Mouse (Mus musculus): ENCODE measurements around the gene Rac3. TPM values are rescaled to one million over a fixed set of nuclear protein-coding genes. Genes with fewer than 3 reads are reported as not detected.

The Rac3 gene
- polyA plus RNA-seq, 1 experiment from 2014 or later: 5.0 TPM

DNA sequence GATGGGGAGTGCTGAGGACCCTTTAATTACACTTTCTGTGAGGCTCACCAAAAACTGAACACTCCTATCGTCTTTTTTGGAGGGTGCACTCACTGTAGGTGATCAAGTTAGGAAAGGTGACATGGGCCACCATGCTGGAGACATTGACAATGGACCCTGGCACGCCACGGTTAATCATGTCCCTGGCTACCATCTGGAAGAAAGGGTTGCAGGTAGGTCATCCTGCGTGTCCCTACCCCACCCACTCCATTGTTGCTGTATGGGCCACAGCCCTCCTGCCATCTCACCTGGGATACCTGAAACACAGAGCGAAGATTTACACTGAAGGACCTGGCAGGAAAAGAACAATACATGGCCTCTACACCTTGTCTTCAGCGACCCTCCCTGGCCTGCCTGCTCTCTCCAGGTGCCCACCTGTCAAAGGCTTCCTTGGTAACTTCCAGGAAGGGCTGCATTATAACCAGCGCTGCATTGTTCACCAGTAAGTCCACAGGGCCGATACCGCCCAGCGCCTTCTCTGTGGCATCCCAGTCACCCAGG, 9.1 kb downstream of the Rac3 start:
- Histone ChIP-seq H3K36me3 (ENCODE audit: control insufficient read depth, insufficient read depth, low read length) (no peaks in the 10 kb centered on the region), H3K9ac (ENCODE audit: low read depth, low read length) (no peak overlapping the region), H3K27me3 (ENCODE audit: control insufficient read depth, insufficient read depth, low read length) (no peaks in the 10 kb centered on the region), H3K27ac (ENCODE audit: low read depth, low read length) (no peak overlapping the region), H3K4me1 (ENCODE audit: control insufficient read depth, insufficient read depth, low read length) (peaks cover 11% of the 10 kb centered on the region; the same call in 1 of the 2 replicates), H3K4me3 (ENCODE audit: low read length) (no peak overlapping the region), H3K9me3 (ENCODE audit: control insufficient read depth, low read length) (no peaks in the 10 kb centered on the region), H3K4me2 (replicated peaks; ENCODE audit: low read depth, low read length) (no peak overlapping the region)
- ATAC-seq (ENCODE audit: low FRiP score, low TSS enrichment): no peak
- WGBS: 89% methylated on average over 10 of the region's 10 CpGs

DNA sequence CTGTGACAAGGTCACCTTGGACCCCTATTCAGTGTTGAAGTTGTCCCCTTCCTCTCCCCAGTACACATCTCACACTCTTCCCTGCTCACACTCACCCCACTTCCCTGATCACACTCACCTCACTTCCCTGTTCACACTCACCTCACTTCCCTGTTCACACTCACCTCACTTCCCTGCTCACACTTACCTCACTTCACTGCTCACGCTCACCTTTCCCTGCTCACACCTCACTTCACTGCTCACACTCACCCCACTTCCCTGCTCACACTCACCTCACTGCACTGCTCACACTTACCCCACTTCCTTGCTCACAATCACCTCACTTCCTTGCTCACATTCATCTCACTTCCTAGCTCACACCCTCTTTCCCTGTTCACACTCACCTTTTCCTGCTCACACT, 10.1 kb downstream of the Rac3 start:
- ATAC-seq (ENCODE audit: low FRiP score, low TSS enrichment): no peak
- H3K9me3 ChIP-seq (ENCODE audit: control insufficient read depth, low read length): no peaks in the 10 kb centered on the region
- no peak overlapping the region for H3K27ac ChIP-seq (ENCODE audit: low read depth, low read length)
- H3K4me3 ChIP-seq (ENCODE audit: low read length): no peak overlapping the region
- no peaks in the 10 kb centered on the region for H3K27me3 ChIP-seq (ENCODE audit: control insufficient read depth, insufficient read depth, low read length)
- no peaks in the 10 kb centered on the region for H3K36me3 ChIP-seq (ENCODE audit: control insufficient read depth, insufficient read depth, low read length)
- H3K4me1 ChIP-seq (ENCODE audit: control insufficient read depth, insufficient read depth, low read length): peaks cover 8% of the 10 kb centered on the region; the same call in 1 of the 2 replicates
- WGBS: 91% methylated on average over 1 of the region's 1 CpGs
- H3K4me2 ChIP-seq (replicated peaks; ENCODE audit: low read depth, low read length): no peak overlapping the region
- H3K9ac ChIP-seq (ENCODE audit: low read depth, low read length): no peak overlapping the region

DNA sequence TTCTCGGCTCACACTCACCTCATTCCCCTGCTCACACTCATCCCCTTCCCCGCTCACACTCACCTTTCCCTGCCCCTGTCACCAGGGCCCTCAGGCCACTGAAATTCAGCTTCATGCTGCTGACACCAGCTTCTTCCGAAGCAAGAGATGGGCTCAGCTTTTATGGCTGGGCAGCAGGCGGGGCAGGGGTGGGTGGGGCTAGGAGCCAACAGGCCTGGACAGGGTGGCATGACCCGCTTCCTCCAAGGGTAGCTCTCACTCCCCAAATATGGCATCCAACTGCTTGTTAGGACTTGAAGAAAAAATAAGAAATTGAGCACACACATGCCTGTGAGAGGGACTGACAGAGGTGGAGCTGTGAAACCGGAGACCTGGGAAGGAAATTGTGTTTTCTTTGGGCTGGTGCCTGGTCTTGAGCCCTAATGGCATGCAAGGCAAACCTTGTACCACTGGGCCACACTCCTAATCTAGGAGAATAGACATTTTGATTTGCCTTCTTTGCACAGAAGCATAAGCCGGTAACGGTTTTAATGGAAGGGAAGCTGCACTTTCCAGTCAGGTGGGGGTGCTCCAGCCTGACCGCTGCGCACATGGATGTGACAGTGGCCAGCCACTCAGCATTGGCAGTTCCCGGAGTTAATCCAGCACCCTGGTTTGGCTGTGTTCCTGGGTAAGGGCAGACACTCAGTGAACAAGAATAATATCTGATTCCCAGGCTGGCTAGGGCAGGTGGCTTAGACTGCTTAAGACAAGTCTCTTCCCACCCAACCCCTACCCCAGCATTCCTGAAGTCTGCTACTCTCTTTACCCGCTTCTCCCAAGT, 10.8 kb downstream of the Rac3 start, which contains the start of gene Cbr2:
Gene Cbr2, minus strand, starts transcription at position 257 of the 823 bp plus-strand sequence.
- Histone ChIP-seq H3K27ac (ENCODE audit: low read depth, low read length) (no peak within 1 kb of the TSS), H3K27me3 (ENCODE audit: control insufficient read depth, insufficient read depth, low read length) (no peaks in the 10 kb centered on the region), H3K9me3 (ENCODE audit: control insufficient read depth, low read length) (no peaks in the 10 kb centered on the region), H3K9ac (ENCODE audit: low read depth, low read length) (no peak within 1 kb of the TSS), H3K4me1 (ENCODE audit: control insufficient read depth, insufficient read depth, low read length) (0 out of 2 replicates have a peak, but pooled peaks cover 5% of the 10 kb centered on the region), H3K4me2 (replicated peaks; ENCODE audit: low read depth, low read length) (no peak within 1 kb of the TSS), H3K4me3 (ENCODE audit: low read length) (no peak within 1 kb of the TSS), H3K36me3 (ENCODE audit: control insufficient read depth, insufficient read depth, low read length) (no peaks in the 10 kb centered on the region)
- ATAC-seq (ENCODE audit: low FRiP score, low TSS enrichment): no peak
- WGBS: 63% methylated on average over 12 of the region's 12 CpGs

DNA sequence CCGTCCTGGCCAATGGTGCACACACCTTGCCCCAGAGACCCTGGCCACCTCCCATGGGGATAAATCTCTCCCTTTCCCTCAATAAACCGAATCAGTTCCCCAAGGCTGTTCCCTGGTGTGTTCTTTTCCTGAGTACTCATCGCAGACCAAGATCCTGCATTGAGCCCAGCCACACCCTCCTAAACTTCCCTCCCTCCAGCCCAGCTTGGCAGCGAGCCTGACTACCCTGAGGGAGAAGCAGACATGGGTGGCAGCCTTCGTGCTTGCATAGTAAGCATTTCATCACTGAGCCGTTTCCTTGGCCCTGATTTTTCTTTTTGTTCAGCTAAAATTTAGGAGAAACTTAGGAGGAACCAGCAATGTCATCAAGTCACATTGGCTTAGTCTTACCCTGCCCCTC, 12.3 kb downstream of the Rac3 start:
- WGBS: 57% methylated on average over 6 of the region's 6 CpGs

DNA sequence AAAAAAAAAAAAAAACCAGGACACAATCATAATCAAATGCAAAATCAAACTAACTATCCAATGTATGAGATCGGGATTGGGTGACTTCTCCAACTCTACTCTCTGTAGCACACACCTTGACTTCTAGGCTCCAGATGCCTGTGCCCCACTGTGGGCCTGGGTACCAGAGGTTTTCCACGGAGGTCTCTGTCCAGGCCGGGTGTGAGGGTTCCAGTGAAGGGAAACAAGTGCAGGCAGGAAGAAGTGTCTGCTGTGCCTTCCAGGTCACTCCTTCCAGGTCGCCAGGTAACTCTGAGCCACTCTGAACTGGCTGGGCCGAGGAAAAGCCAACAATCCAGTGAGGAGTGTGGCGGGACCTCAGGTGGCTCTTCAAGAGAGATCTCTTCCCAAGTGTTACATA, 15.2 kb downstream of the Rac3 start:
- Histone ChIP-seq H3K9me3 (ENCODE audit: control insufficient read depth, low read length) (no peaks in the 10 kb centered on the region), H3K9ac (ENCODE audit: low read depth, low read length) (no peak overlapping the region), H3K27me3 (ENCODE audit: control insufficient read depth, insufficient read depth, low read length) (no peaks in the 10 kb centered on the region), H3K4me1 (ENCODE audit: control insufficient read depth, insufficient read depth, low read length) (0 out of 2 replicates have a peak, but pooled peaks cover 5% of the 10 kb centered on the region), H3K36me3 (ENCODE audit: control insufficient read depth, insufficient read depth, low read length) (no peaks in the 10 kb centered on the region), H3K4me3 (ENCODE audit: low read length) (no peak overlapping the region), H3K4me2 (replicated peaks; ENCODE audit: low read depth, low read length) (no peak overlapping the region), H3K27ac (ENCODE audit: low read depth, low read length) (no peak overlapping the region)
- 69% methylated on average over 6 of the region's 6 CpGs for WGBS
- no peak for ATAC-seq (ENCODE audit: low FRiP score, low TSS enrichment)

More for the DNA sequence above, 12.3 kb downstream of the Rac3 start:
- Histone ChIP-seq H3K4me2 (replicated peaks; ENCODE audit: low read depth, low read length) (no peak overlapping the region), H3K27me3 (ENCODE audit: control insufficient read depth, insufficient read depth, low read length) (no peaks in the 10 kb centered on the region), H3K4me1 (ENCODE audit: control insufficient read depth, insufficient read depth, low read length) (0 out of 2 replicates have a peak, but pooled peaks cover 5% of the 10 kb centered on the region), H3K9ac (ENCODE audit: low read depth, low read length) (no peak overlapping the region), H3K4me3 (ENCODE audit: low read length) (no peak overlapping the region), H3K27ac (ENCODE audit: low read depth, low read length) (no peak overlapping the region), H3K36me3 (ENCODE audit: control insufficient read depth, insufficient read depth, low read length) (no peaks in the 10 kb centered on the region), H3K9me3 (ENCODE audit: control insufficient read depth, low read length) (no peaks in the 10 kb centered on the region)
- ATAC-seq (ENCODE audit: low FRiP score, low TSS enrichment): no peak

DNA sequence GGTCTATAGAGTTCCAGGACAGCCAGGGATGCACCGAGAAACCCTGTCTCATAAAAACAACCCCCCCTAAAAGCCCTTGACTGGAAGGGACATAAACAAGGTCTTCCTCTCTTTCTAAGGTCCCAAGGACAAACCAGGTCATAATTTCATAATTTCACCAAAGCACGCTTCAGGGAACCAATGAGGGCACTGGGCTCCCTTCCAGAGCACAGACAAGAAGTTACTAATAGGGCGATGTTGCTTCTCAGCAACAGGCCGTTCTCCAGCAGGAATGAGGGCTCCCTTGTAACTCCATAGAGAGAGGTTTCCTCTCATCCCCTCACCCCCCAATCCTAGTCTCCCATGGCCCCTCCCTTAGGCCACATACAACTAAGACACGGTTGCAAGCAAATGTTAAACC, 19.7 kb downstream of the Rac3 start:
- Histone ChIP-seq H3K4me1 (ENCODE audit: control insufficient read depth, insufficient read depth, low read length) (no peaks in the 10 kb centered on the region), H3K9me3 (ENCODE audit: control insufficient read depth, low read length) (no peaks in the 10 kb centered on the region), H3K4me2 (replicated peaks; ENCODE audit: low read depth, low read length) (no peak overlapping the region), H3K27me3 (ENCODE audit: control insufficient read depth, insufficient read depth, low read length) (no peaks in the 10 kb centered on the region), H3K27ac (ENCODE audit: low read depth, low read length) (no peak overlapping the region), H3K9ac (ENCODE audit: low read depth, low read length) (no peak overlapping the region), H3K36me3 (ENCODE audit: control insufficient read depth, insufficient read depth, low read length) (no peaks in the 10 kb centered on the region), H3K4me3 (ENCODE audit: low read length) (no peak overlapping the region)
- 89% methylated on average over 5 of the region's 5 CpGs for WGBS
- no peak for ATAC-seq (ENCODE audit: low FRiP score, low TSS enrichment)

DNA sequence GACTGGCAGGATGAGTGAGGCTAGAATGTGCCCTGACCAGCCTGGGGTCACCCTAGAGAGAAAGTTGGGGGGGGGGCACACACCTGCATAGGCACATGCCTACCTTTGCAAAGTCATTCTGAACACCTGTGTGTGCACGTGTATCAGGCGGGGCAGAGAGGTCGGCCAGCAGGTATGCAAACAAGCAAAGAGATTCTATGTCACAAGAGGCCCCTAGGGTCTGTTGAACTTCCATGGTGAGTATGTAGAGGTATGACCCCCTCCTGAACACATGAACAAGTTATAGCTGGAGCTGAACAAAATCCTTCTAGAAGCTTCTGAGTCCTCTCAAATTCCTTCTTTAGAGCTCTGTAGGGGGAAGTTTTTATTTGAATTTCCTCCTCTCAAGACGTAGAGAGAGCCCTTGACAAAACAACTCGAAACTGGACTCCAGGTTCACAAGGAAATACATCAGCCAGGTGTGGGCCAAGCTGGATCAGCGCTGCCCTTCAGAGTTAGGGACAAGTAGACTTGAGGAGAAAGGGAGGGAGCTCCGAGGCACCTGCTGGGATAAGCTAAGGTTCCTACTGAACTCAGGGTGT, 22.9 kb downstream of the Rac3 start:
- ATAC-seq (ENCODE audit: low FRiP score, low TSS enrichment): no peak
- 72% methylated on average over 7 of the region's 7 CpGs for WGBS
- no peaks in the 10 kb centered on the region for H3K4me1 ChIP-seq (ENCODE audit: control insufficient read depth, insufficient read depth, low read length)
- no peaks in the 10 kb centered on the region for H3K27me3 ChIP-seq (ENCODE audit: control insufficient read depth, insufficient read depth, low read length)
- H3K9me3 ChIP-seq (ENCODE audit: control insufficient read depth, low read length): no peaks in the 10 kb centered on the region
- no peak overlapping the region for H3K4me2 ChIP-seq (replicated peaks; ENCODE audit: low read depth, low read length)
- H3K36me3 ChIP-seq (ENCODE audit: control insufficient read depth, insufficient read depth, low read length): no peaks in the 10 kb centered on the region
- no peak overlapping the region for H3K4me3 ChIP-seq (ENCODE audit: low read length)
- no peak overlapping the region for H3K27ac ChIP-seq (ENCODE audit: low read depth, low read length)
- H3K9ac ChIP-seq (ENCODE audit: low read depth, low read length): no peak overlapping the region

DNA sequence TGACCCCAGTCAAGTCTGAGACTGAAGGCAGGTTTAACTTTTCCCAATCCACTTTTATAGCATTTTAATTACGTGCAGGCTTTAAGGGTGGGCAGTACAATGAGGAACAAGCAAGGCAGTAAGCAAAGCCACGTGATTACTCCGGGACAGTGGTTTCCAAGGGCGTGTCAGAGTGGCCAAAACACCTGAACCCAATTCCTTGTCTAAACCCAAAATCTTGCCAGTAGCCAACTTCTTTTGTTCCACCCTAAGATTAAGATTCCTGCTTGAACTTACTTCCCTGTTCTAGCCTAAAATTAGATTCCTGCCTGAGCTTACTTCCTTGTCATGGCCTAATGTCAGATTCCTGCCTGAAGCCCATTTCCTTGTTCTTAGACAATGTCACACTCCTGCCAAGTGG, 26.7 kb downstream of the Rac3 start:
- H3K4me1 ChIP-seq (ENCODE audit: control insufficient read depth, insufficient read depth, low read length): no peaks in the 10 kb centered on the region
- no peaks in the 10 kb centered on the region for H3K36me3 ChIP-seq (ENCODE audit: control insufficient read depth, insufficient read depth, low read length)
- no peak overlapping the region for H3K27ac ChIP-seq (ENCODE audit: low read depth, low read length)
- no peaks in the 10 kb centered on the region for H3K9me3 ChIP-seq (ENCODE audit: control insufficient read depth, low read length)
- 66% methylated on average over 4 of the region's 4 CpGs for WGBS
- H3K27me3 ChIP-seq (ENCODE audit: control insufficient read depth, insufficient read depth, low read length): no peaks in the 10 kb centered on the region
- no peak overlapping the region for H3K4me3 ChIP-seq (ENCODE audit: low read length)
- ATAC-seq (ENCODE audit: low FRiP score, low TSS enrichment): no peak
- no peak overlapping the region for H3K9ac ChIP-seq (ENCODE audit: low read depth, low read length)
- no peak overlapping the region for H3K4me2 ChIP-seq (replicated peaks; ENCODE audit: low read depth, low read length)

DNA sequence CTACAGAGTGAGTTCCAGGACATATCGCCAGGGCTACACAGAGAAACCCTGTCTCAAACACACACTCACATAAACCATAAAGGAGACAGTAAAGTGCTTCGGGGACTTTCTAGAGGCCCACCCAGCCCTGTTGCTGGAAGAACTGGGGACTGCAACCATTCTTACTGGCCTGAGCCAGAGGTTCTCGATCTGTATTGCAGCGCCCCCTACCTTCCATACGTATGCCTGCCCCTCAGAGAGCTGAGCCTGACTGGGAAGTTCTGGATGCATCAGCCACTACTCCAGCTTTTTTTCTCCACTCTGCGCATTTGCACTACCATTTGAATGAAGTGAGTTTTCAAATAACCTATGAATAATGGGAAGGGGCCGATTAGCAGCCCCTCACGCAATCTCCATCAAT, 28.2 kb downstream of the Rac3 start:
- no peak overlapping the region for H3K4me2 ChIP-seq (replicated peaks; ENCODE audit: low read depth, low read length)
- no peak overlapping the region for H3K4me3 ChIP-seq (ENCODE audit: low read length)
- no peaks in the 10 kb centered on the region for H3K4me1 ChIP-seq (ENCODE audit: control insufficient read depth, insufficient read depth, low read length)
- H3K9me3 ChIP-seq (ENCODE audit: control insufficient read depth, low read length): no peaks in the 10 kb centered on the region
- no peak overlapping the region for H3K9ac ChIP-seq (ENCODE audit: low read depth, low read length)
- no peak overlapping the region for H3K27ac ChIP-seq (ENCODE audit: low read depth, low read length)
- WGBS: 69% methylated on average over 8 of the region's 8 CpGs
- no peaks in the 10 kb centered on the region for H3K27me3 ChIP-seq (ENCODE audit: control insufficient read depth, insufficient read depth, low read length)
- ATAC-seq (ENCODE audit: low FRiP score, low TSS enrichment): no peak
- no peaks in the 10 kb centered on the region for H3K36me3 ChIP-seq (ENCODE audit: control insufficient read depth, insufficient read depth, low read length)
